Mouse (Mus musculus): ENCODE results near the gene Ccdc194. TPM values are rescaled to one million over a fixed set of nuclear protein-coding genes. Genes with fewer than 3 reads are reported as not detected.

The Ccdc194 gene
- 0.47 TPM in 1 of 2 replicates, not detected in the other for polyA plus RNA-seq (2016; fragmentation: Nextera tagmentation; extraction: Ambion mirVana)

DNA sequence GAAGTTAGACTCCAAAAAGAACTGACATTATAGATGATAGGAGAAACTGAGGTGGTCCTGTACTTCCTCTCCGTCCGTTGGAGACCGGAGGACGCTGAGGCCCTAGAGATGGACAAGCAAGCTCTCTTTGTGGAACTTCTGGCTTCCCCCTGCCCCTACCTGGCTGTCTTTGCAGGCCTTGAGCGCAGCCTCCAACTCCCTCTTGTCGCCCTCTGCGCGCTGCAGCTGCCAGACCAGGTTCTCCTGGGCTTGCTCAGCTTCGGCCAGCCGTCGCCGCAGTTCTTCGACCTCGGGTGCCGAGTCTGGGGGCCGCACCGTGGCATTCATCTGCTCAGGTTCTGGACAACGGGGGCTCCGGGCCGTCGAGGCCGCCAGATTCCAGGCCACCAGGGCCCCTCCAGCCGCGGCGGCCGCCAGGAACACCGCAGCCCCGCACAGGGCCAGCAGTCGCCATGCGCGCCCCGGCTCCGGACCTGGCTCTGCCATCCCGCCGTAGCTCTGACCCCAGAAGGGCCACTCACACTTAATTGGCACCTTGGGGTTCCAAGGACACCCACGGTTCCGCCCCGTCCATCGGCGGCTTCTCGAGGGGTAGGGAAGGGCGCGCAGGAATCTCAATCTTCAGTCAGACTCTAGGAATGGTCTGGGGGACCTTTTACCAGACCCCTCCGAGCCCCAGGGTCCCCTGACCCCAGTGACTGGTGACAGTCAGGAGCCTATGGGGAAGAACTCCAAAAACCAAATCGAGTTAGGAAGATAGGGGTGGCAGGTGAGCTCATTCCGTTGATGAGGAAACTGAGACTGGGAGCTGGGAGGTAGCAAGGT is at the start of gene Ccdc194:
Gene Ccdc194 (minus strand): TSS at position 486 of the 825 bp plus-strand sequence.
- peak within 1 kb of the TSS; percentile 36 for H3K4me3 ChIP-seq
- no peaks in the 10 kb centered on the region for H3K36me3 ChIP-seq (replicated peaks)
- H3K4me1 ChIP-seq, result peaks cover 38% of the 10 kb centered on the region
- no peaks in the 10 kb centered on the region for H3K9me3 ChIP-seq
- WGBS, result 6% methylated on average over 46 of the region's 46 CpGs
- peaks cover 67% of the 10 kb centered on the region for H3K27me3 ChIP-seq (ENCODE audit: poor library complexity, severe bottlenecking)
- no peak for DNase-seq (ENCODE audit: extremely low spot score, low spot score)
- peak within 1 kb of the TSS; percentile 58 for H3K27ac ChIP-seq

GRCm38 (mm10) chr8:71575020-71575419 is 49.5 kb upstream of the Ccdc194 start:
- Histone ChIP-seq H3K27ac (no peak overlapping the region), H3K36me3 (replicated peaks) (no peaks in the 10 kb centered on the region), H3K4me3 (no peak overlapping the region), H3K4me1 (peaks cover 25% of the 10 kb centered on the region), H3K9me3 (no peaks in the 10 kb centered on the region), H3K27me3 (ENCODE audit: poor library complexity, severe bottlenecking) (peaks cover 16% of the 10 kb centered on the region)
- DNase-seq (ENCODE audit: extremely low spot score, low spot score), result no peak
- WGBS, result 89% methylated on average over 1 of the region's 1 CpGs

DNA sequence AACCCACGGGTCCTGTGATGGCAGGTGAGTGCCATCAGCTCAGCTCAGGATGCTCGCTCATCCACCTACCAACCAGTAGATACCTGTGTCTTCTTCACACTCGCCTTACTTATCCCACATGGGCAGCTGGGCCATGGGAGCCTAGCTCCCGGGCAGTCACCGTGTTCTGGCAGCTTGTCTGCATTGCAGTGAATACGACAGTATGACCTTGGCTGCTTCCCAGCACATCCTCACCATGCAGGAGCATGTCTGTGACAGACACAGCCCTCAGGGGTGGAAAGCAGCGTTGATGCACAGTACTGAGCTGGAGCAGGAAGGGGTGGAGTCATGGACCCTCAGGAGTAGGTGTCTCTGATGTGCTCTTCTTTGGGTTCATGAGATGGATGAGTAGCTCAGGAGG is 48.9 kb upstream of the Ccdc194 start:
- Histone ChIP-seq H3K36me3 (replicated peaks) (no peaks in the 10 kb centered on the region), H3K27me3 (ENCODE audit: poor library complexity, severe bottlenecking) (peaks cover 10% of the 10 kb centered on the region), H3K4me1 (peaks cover 28% of the 10 kb centered on the region), H3K27ac (no peak overlapping the region), H3K9me3 (no peaks in the 10 kb centered on the region), H3K4me3 (no peak overlapping the region)
- WGBS, result 81% methylated on average over 7 of the region's 7 CpGs
- DNase-seq (ENCODE audit: extremely low spot score, low spot score), result no peak

- Histone ChIP-seq H3K36me3 (replicated peaks) (no peaks in the 10 kb centered on the region), H3K4me1 (peaks cover 41% of the 10 kb centered on the region), H3K27me3 (ENCODE audit: poor library complexity, severe bottlenecking) (peaks cover 21% of the 10 kb centered on the region), H3K27ac (no peak overlapping the region), H3K4me3 (no peak overlapping the region), H3K9me3 (no peaks in the 10 kb centered on the region)
- WGBS, result 84% methylated on average over 9 of the region's 9 CpGs
- DNase-seq (ENCODE audit: extremely low spot score, low spot score), result no peak
Measured at GRCm38 (mm10) chr8:71572847-71573633, 47.5 kb upstream of the Ccdc194 start.

GRCm38 (mm10) chr8:71572077-71572476 is 46.6 kb upstream of the Ccdc194 start:
- WGBS, result 94% methylated on average over 2 of the region's 2 CpGs
- Histone ChIP-seq H3K27me3 (ENCODE audit: poor library complexity, severe bottlenecking) (peaks cover 30% of the 10 kb centered on the region), H3K9me3 (no peaks in the 10 kb centered on the region), H3K27ac (no peak overlapping the region), H3K4me3 (no peak overlapping the region), H3K36me3 (replicated peaks) (no peaks in the 10 kb centered on the region), H3K4me1 (peaks cover 41% of the 10 kb centered on the region)
- DNase-seq (ENCODE audit: extremely low spot score, low spot score), result no peak

DNA sequence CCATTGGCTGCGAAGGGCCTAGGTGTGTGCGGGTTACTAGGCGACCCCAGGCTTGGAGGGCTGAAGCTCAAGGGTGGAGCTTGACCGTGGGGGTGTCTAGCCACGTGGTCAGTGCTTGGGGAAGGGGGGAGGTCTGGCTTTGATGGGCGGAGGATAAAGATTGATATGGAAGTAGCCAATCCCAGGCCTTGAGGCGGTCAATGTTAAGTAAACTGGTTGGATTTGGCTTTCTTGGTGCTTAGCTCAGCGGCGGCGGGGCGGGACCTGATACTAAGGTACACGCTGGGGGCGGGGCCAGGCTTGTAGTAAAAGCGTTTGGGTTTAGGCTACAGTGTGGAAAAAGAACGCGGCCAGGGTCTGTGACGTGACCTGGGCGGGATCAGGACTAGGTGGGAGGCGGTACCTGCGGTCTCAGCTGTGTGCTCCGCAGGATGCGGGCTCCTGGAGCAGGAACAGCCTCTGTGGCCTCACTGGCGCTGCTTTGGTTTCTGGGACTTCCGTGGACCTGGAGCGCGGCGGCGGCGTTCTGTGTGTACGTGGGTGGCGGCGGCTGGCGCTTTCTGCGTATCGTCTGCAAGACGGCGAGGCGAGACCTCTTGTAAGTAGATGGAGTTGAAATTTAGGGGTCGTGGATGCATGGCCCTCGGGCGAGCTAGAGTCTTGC is 44.9 kb upstream of the Ccdc194 start:
- peak; percentile 89 for DNase-seq (ENCODE audit: extremely low spot score, low spot score)
- Histone ChIP-seq H3K36me3 (replicated peaks) (no peaks in the 10 kb centered on the region), H3K27ac (peak overlapping the region; percentile 82), H3K4me3 (peak overlapping the region; percentile 67), H3K9me3 (no peaks in the 10 kb centered on the region), H3K4me1 (peaks cover 41% of the 10 kb centered on the region), H3K27me3 (ENCODE audit: poor library complexity, severe bottlenecking) (peaks cover 47% of the 10 kb centered on the region)
- under 1% methylated on average over 41 of the region's 41 CpGs for WGBS

GRCm38 (mm10) chr8:71569366-71570290 is 44.1 kb upstream of the Ccdc194 start:
- under 1% methylated on average over 51 of the region's 51 CpGs for WGBS
- peak; percentile 89 for DNase-seq (ENCODE audit: extremely low spot score, low spot score)
- Histone ChIP-seq H3K4me1 (peaks cover 41% of the 10 kb centered on the region), H3K4me3 (peak overlapping the region; percentile 67), H3K27ac (peak overlapping the region; percentile 82), H3K27me3 (ENCODE audit: poor library complexity, severe bottlenecking) (peaks cover 53% of the 10 kb centered on the region), H3K9me3 (no peaks in the 10 kb centered on the region), H3K36me3 (replicated peaks) (no peaks in the 10 kb centered on the region)

GRCm38 (mm10) chr8:71568941-71569340 is 43.4 kb upstream of the Ccdc194 start:
- H3K4me3 ChIP-seq, result peak overlapping the region; percentile 67
- peaks cover 41% of the 10 kb centered on the region for H3K4me1 ChIP-seq
- peaks cover 60% of the 10 kb centered on the region for H3K27me3 ChIP-seq (ENCODE audit: poor library complexity, severe bottlenecking)
- H3K27ac ChIP-seq, result peak overlapping the region; percentile 82
- peaks cover 5% of the 10 kb centered on the region; the same call in 1 of the 2 replicates for H3K9me3 ChIP-seq
- DNase-seq (ENCODE audit: extremely low spot score, low spot score), result no peak
- H3K36me3 ChIP-seq (replicated peaks), result no peaks in the 10 kb centered on the region
- 17% methylated on average over 6 of the region's 6 CpGs for WGBS

- Histone ChIP-seq H3K4me1 (peaks cover 41% of the 10 kb centered on the region), H3K4me3 (peak within 1 kb of the TSS; percentile 67), H3K27me3 (ENCODE audit: poor library complexity, severe bottlenecking) (peaks cover 64% of the 10 kb centered on the region), H3K36me3 (replicated peaks) (no peaks in the 10 kb centered on the region), H3K9me3 (peaks cover 7% of the 10 kb centered on the region; the same call in 1 of the 2 replicates), H3K27ac (peak within 1 kb of the TSS; percentile 82)
- no peak for DNase-seq (ENCODE audit: extremely low spot score, low spot score)
- 12% methylated on average over 13 of the region's 13 CpGs for WGBS
Measured at GRCm38 (mm10) chr8:71568387-71568937, 43.0 kb upstream of the Ccdc194 start, which contains the start of gene Slc27a1. Gene Slc27a1 (plus strand): TSS chr8:71568882.

GRCm38 (mm10) chr8:71567587-71567986 is 42.1 kb upstream of the Ccdc194 start:
- Histone ChIP-seq H3K4me1 (peaks cover 40% of the 10 kb centered on the region), H3K9me3 (peaks cover 7% of the 10 kb centered on the region; the same call in 1 of the 2 replicates), H3K4me3 (no peak overlapping the region), H3K27me3 (ENCODE audit: poor library complexity, severe bottlenecking) (peaks cover 73% of the 10 kb centered on the region), H3K36me3 (replicated peaks) (no peaks in the 10 kb centered on the region), H3K27ac (no peak overlapping the region)
- 80% methylated on average over 7 of the region's 7 CpGs for WGBS
- no peak for DNase-seq (ENCODE audit: extremely low spot score, low spot score)

DNA sequence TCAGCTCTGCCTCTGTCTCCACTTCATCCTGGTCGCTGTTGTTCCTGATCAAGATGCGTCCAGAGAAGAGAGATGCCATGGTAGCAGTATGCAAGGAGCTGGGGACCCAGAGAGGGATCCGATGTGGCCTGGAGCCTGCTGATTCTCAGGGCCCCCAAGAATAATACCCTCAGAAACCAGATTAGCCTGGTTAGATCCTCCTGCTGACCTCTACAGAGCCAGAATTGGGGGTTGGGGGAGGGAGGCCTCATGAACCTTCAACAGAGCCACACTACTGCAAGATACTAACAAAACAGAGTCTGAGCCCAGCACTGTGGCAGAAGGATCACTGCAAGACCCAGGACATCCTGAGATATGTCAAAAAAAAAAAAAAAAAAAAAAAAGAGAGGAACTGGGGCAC is 41.0 kb upstream of the Ccdc194 start, which contains the start of gene Nxnl1:
Gene Nxnl1 (minus strand): TSS at position 101 of the 400 bp plus-strand sequence.
- Histone ChIP-seq H3K4me3 (no peak within 1 kb of the TSS), H3K36me3 (replicated peaks) (no peaks in the 10 kb centered on the region), H3K4me1 (peaks cover 42% of the 10 kb centered on the region), H3K27me3 (ENCODE audit: poor library complexity, severe bottlenecking) (peaks cover 77% of the 10 kb centered on the region), H3K27ac (no peak within 1 kb of the TSS), H3K9me3 (peaks cover 7% of the 10 kb centered on the region; the same call in 1 of the 2 replicates)
- no peak for DNase-seq (ENCODE audit: extremely low spot score, low spot score)
- WGBS, result 57% methylated on average over 3 of the region's 3 CpGs

Data from forebrain, embryonic 10.5 days (tissue).